Mouse (Mus musculus) liver, embryonic 16.5 days (tissue): ENCODE measurements around the gene U2af1l4. TPM values are rescaled to one million over a fixed set of nuclear protein-coding genes. Genes with fewer than 3 reads are reported as not detected.

ENCODE experiments used
- ATAC-seq: fragments of 200-750 bp; cut with Nextera tagmentation; 2 replicates; pipeline ENCODE4 v1.8.0; 2017; ENCODE audit warnings: low read depth, mild to moderate bottlenecking, moderate number of reproducible peaks, moderate library complexity
- H3K27ac ChIP-seq: fragments of 300-500 bp; sonication (generic); 2 replicates; pipeline ENCODE4 v1.5.1; 2014; ENCODE audit warnings: mild to moderate bottlenecking, low read length
- H3K27me3 ChIP-seq: fragments of 300-500 bp; sonication (generic); 2 replicates; pipeline ENCODE4 v1.6.1; 2014; ENCODE audit warnings: low read depth, low read length, mixed read lengths; ENCODE audit not compliant: control insufficient read depth, insufficient read depth
- H3K36me3 ChIP-seq: fragments of 300-500 bp; sonication (generic); 2 replicates; pipeline ENCODE4 v1.6.1; 2014; ENCODE audit warnings: mild to moderate bottlenecking; ENCODE audit not compliant: control insufficient read depth, insufficient read depth
- H3K4me1 ChIP-seq: fragments of 300-500 bp; sonication (generic); 2 replicates; pipeline ENCODE4 v1.6.1; 2014; ENCODE audit warnings: low read depth, low read length, mixed read lengths; ENCODE audit not compliant: control insufficient read depth
- H3K4me2 ChIP-seq: fragments of 300-500 bp; sonication (generic); 2 replicates; pipeline ENCODE4 v1.6.1; 2014; ENCODE audit warnings: low read depth, low read length, mixed read lengths
- H3K4me3 ChIP-seq: fragments of 300-500 bp; sonication (generic); 2 replicates; pipeline ENCODE4 v1.5.1; 2014; ENCODE audit warnings: low read depth, mild to moderate bottlenecking, low read length
- H3K9ac ChIP-seq: fragments of 300-500 bp; sonication (generic); 2 replicates; pipeline ENCODE4 v1.6.1; 2014; ENCODE audit warnings: low read depth, low read length
- H3K9me3 ChIP-seq: fragments of 300-500 bp; sonication (generic); replicated peaks from 2 replicates; pipeline ENCODE4 v1.6.1; 2016; ENCODE audit warnings: low read length; ENCODE audit not compliant: control insufficient read depth
- WGBS: fragments of 180-500 bp; shearing (Covaris S2); extraction: QIAGEN DNeasy Blood & Tissue Kit; methylation state at CpG from one replicate; pipeline ENCODE4 v1.1.7; 2014; ENCODE audit not compliant: insufficient replicate concordance; 5-methylcytosine and 5-hydroxymethylcytosine counted together
- polyA plus RNA-seq: library from polyadenylated mRNA; unstranded; fragments of >200 nt; fragmentation: Nextera tagmentation; extraction: Ambion mirVana; gene quantifications from 2 replicates; pipeline ENCODE4 v1.2.1, GENCODE M21; 2015

The U2af1l4 gene
- polyA plus RNA-seq, 1 experiment from 2014 or later, result 32.6 TPM

DNA sequence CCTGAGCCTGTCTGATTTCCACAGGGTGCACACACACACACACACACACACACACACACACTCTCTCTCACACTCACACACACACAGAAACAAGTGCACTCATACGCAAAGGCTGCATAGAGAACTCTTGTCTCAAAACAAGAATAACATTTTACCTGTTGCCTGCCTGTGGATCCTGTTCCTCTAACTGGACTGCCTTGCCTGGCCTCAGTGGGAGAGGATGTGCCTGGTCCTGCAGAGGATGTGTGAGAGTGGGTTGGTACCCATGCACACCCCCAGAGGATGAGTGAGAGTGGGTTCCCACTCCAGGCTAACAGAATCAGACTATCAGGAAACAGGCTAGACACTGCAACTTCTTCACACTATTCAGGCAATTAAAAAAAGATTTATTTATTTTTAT lies 12.5 kb upstream of the U2af1l4 start:
- peaks cover 10% of the 10 kb centered on the region for H3K36me3 ChIP-seq
- no peak overlapping the region for H3K4me3 ChIP-seq
- H3K9me3 ChIP-seq, result no peaks in the 10 kb centered on the region
- no peak for ATAC-seq
- no peak overlapping the region for H3K27ac ChIP-seq
- H3K9ac ChIP-seq, result no peak overlapping the region
- H3K4me1 ChIP-seq, result peaks cover 17% of the 10 kb centered on the region
- H3K4me2 ChIP-seq, result no peak overlapping the region
- WGBS, result 86% methylated on average over 1 of the region's 1 CpGs
- no peaks in the 10 kb centered on the region for H3K27me3 ChIP-seq

GRCm38 (mm10) chr7:30551445-30552101 lies 11.5 kb upstream of the U2af1l4 start:
- Histone ChIP-seq H3K4me2 (peak overlapping the region; percentile 77), H3K27ac (peak overlapping the region; percentile 97), H3K9me3 (no peaks in the 10 kb centered on the region), H3K4me3 (peak overlapping the region; percentile 83), H3K9ac (peak overlapping the region; percentile 85), H3K27me3 (no peaks in the 10 kb centered on the region), H3K36me3 (peaks cover 14% of the 10 kb centered on the region), H3K4me1 (peaks cover 17% of the 10 kb centered on the region)
- ATAC-seq, result peak; percentile 38
- under 1% methylated on average over 10 of the region's 10 CpGs for WGBS

- peak within 1 kb of the TSS; percentile 96 for H3K4me2 ChIP-seq
- peak within 1 kb of the TSS; percentile 83 for H3K4me3 ChIP-seq
- no peaks in the 10 kb centered on the region for H3K9me3 ChIP-seq
- under 1% methylated on average over 44 of the region's 44 CpGs for WGBS
- H3K36me3 ChIP-seq, result peaks cover 17% of the 10 kb centered on the region
- H3K27me3 ChIP-seq, result no peaks in the 10 kb centered on the region
- peaks cover 17% of the 10 kb centered on the region for H3K4me1 ChIP-seq
- peak within 1 kb of the TSS; percentile 97 for H3K27ac ChIP-seq
- H3K9ac ChIP-seq, result peak within 1 kb of the TSS; percentile 88
- peak; percentile 92 for ATAC-seq
These were observed 10.7 kb upstream of the U2af1l4 start, which contains the start of the genes Hspb6 and Proser3 for GRCm38 (mm10) chr7:30552102-30553020. TSS of gene Hspb6 (plus strand) at chr7:30552178. TSS of gene Proser3 (minus strand) at chr7:30552299.

GRCm38 (mm10) chr7:30553021-30553589 lies 10.0 kb upstream of the U2af1l4 start:
- WGBS, result 4% methylated on average over 23 of the region's 23 CpGs
- H3K9me3 ChIP-seq, result no peaks in the 10 kb centered on the region
- peaks cover 20% of the 10 kb centered on the region for H3K4me1 ChIP-seq
- no peaks in the 10 kb centered on the region for H3K27me3 ChIP-seq
- H3K4me2 ChIP-seq, result peak overlapping the region; percentile 96
- H3K27ac ChIP-seq, result peak overlapping the region; percentile 96
- H3K36me3 ChIP-seq, result peaks cover 17% of the 10 kb centered on the region
- H3K9ac ChIP-seq, result peak overlapping the region; percentile 88
- no peak for ATAC-seq
- H3K4me3 ChIP-seq, result peak overlapping the region; percentile 83

DNA sequence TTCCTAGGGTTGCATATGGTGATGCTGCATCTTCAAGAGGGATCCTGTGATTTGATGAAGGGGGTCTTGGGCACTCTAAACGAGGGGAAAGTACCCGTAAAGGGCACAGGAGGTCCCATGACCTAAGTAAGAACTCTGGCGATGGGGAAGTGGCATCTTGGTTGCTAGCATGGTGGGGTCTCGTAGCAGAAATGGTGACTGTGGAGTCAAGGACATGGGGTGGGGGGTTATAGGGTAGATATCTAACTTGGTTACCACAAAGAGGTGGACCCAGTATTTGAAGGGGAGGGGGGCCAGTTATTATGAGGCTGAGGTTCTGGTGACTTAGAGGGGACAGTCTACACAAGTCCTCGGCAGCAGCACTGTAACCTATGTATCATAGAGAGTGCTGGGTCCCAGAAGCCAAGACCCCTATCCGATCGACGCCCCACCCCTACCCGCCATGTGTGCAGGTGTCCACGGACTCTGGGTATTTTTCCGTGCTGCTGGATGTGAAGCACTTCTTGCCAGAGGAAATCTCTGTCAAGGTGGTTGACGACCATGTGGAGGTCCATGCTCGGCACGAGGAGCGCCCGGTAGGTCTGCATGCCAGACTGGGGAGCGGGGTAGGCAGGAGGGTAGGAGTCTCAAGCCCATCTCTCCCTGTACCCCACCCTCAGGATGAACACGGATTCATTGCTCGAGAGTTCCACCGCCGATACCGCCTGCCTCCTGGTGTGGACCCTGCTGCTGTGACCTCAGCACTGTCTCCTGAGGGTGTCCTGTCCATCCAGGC lies 9.1 kb upstream of the U2af1l4 start:
- Histone ChIP-seq H3K9me3 (no peaks in the 10 kb centered on the region), H3K4me1 (peaks cover 28% of the 10 kb centered on the region), H3K9ac (peak overlapping the region; percentile 88), H3K27me3 (no peaks in the 10 kb centered on the region), H3K36me3 (peaks cover 17% of the 10 kb centered on the region), H3K4me2 (peak overlapping the region; percentile 96), H3K4me3 (peak overlapping the region; percentile 83), H3K27ac (peak overlapping the region; percentile 25; the same call in 1 of the 2 replicates)
- WGBS, result 75% methylated on average over 22 of the region's 22 CpGs
- ATAC-seq, result no peak

DNA sequence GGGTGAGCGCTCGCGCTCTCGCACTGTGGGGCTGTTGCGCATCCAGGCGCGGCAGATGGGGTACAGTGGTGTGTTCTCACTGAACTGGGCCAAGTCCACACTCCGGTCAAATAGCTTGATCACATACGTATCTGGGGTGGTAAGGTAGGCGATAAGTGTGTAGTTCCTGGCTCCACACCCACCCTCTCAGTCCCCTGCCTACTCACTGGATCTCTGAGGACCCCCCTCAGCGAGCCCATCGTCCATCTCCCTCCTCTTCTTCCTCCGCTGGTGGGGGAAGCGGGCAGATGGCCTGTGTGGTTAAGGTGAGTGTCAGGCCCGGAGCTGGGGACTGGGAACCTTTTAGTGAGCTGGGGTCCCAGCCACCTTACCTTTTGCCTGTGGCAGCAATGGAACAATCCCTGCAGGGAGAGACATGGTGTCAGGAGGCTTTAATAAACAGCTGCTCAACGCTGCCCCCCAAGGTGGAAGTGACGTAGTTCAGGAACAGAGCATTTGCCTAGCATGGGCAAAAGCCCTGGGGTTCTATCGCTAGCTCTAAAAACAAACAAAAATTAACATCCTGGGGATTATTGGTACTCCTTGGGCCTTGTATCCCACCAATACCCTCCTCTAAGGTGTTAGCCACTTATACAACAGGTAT lies 6.1 kb upstream of the U2af1l4 start:
- no peaks in the 10 kb centered on the region for H3K27me3 ChIP-seq
- H3K4me1 ChIP-seq, result peaks cover 38% of the 10 kb centered on the region
- peaks cover 17% of the 10 kb centered on the region for H3K36me3 ChIP-seq
- H3K9me3 ChIP-seq, result no peaks in the 10 kb centered on the region
- no peak overlapping the region for H3K4me2 ChIP-seq
- no peak overlapping the region for H3K9ac ChIP-seq
- no peak overlapping the region for H3K27ac ChIP-seq
- no peak overlapping the region for H3K4me3 ChIP-seq
- no peak for ATAC-seq
- 90% methylated on average over 18 of the region's 18 CpGs for WGBS

DNA sequence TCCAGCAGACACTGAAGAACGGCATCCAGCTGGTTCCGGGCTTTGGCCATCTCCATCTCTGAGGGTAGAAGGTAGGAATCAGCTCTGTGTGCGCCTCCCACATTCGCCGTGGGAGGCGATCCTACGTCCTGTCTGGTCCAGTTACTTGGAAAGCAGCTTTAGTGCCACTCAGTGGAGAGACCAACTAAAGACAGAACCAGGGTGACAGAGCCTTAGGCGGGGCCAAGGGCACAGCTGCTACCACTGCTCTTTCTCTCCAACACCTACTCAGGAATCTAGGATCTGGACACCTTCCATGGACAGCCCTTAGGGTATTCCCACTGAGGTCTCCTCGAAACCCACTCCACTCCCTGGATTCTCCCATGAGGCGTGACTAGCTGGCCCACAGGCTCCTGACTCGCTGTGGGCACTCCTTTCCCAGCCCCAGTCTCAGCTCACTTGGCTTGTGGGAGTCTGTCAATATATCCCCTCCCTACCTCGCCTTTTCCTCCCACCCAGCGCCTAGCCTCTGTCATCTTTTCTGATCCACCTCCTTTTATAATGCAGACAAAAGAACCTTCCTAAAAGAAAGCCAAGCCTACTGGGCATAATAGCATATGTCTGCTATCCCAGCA lies 5.1 kb upstream of the U2af1l4 start:
- Histone ChIP-seq H3K36me3 (peaks cover 17% of the 10 kb centered on the region), H3K27me3 (no peaks in the 10 kb centered on the region), H3K9me3 (no peaks in the 10 kb centered on the region), H3K4me2 (peak overlapping the region; percentile 80), H3K4me3 (peak overlapping the region; percentile 76), H3K27ac (peak overlapping the region; percentile 86), H3K9ac (peak overlapping the region; percentile 72), H3K4me1 (peaks cover 35% of the 10 kb centered on the region)
- WGBS, result 80% methylated on average over 13 of the region's 13 CpGs
- ATAC-seq, result no peak
